Mouse (Mus musculus): ENCODE data around the gene Rufy1. TPM values are rescaled to one million over a fixed set of nuclear protein-coding genes. Genes with fewer than 3 reads are reported as not detected.

Rufy1 gene
- polyA plus RNA-seq, 1 experiment = 9.6 TPM

DNA sequence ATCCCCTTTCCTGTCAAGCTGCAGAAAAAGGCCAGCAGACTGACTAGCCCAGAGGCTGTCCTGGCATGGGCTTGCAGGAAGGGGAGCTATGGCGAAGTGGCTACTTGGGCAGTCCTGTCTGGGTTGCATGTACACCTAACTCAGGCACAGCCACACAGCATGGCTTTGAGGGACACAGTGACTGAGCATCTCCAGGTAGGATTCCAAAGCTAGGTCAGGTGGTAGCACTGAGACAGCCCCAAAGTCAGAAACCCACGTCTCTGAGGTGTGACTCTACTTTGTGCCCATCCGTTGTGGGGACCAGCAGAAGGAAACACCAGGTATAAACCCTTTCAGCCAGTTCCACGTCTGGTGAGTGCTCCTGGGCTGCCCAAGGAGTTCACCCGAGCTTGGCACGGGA lies 37.6 kb downstream of the Rufy1 start:
- no peak overlapping the region for H3K27ac ChIP-seq (ENCODE audit: insufficient read depth, low read length)
- no peaks in the 10 kb centered on the region for H3K27me3 ChIP-seq (ENCODE audit: control insufficient read depth, insufficient read depth, low read length)
- no peak overlapping the region for H3K4me3 ChIP-seq (ENCODE audit: extremely low read depth, insufficient read depth, insufficient read length)
- WGBS = 91% methylated on average over 6 of the region's 6 CpGs
- H3K4me1 ChIP-seq (ENCODE audit: control insufficient read depth, insufficient read depth, insufficient read length) = no peaks in the 10 kb centered on the region
- DNase-seq (ENCODE audit: low read depth in 1 of 2, low spot score in 2 of 2) = no peak
- H3K36me3 ChIP-seq (ENCODE audit: control insufficient read depth, insufficient read depth, low read length) = peaks cover 13% of the 10 kb centered on the region
- TF ChIP-seq POLR2A (IDR thresholded peaks at IDR 0.05; ENCODE audit: low read depth, low read length) (no peak), CTCF (IDR thresholded peaks at IDR 0.05; ENCODE audit: extremely low read depth, insufficient read depth, insufficient read length, insufficient replicate concordance) (no peak)

DNA sequence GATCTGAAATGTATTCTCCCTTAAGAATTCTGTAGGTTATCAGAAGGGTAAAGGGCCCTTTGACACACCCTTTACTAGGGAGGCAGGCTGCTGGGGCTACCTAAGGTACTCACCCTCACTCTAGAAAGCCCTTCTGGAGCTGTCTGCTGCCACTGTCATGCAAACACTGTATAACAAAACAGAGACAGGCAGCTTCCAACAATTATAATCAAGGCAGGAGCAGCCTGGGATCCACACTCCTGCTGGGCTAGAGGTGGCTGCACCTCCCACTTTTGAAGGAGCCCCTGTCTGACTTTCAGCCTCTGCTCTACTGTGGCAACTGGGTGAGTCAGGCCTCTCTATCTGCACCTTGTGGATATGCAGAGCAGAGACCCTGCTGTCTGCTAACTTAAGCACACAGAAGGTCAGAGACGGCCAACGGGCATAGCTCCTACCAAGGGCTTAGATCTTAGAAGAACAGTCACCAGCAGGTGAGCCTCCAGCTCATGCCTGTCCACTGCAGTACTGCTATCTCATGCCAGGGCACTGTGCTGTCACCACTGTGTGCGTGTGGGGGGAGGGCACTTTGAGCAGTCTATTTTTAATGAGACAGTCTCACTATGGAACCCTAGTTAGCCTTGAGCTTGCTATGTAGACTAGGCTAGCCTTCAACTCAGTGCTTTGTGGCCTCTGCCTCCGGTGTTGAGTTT lies 39.5 kb downstream of the Rufy1 start:
- TF ChIP-seq POLR2A (IDR thresholded peaks at IDR 0.05; ENCODE audit: low read depth, low read length) (no peak), CTCF (IDR thresholded peaks at IDR 0.05; ENCODE audit: extremely low read depth, insufficient read depth, insufficient read length, insufficient replicate concordance) (no peak)

DNA sequence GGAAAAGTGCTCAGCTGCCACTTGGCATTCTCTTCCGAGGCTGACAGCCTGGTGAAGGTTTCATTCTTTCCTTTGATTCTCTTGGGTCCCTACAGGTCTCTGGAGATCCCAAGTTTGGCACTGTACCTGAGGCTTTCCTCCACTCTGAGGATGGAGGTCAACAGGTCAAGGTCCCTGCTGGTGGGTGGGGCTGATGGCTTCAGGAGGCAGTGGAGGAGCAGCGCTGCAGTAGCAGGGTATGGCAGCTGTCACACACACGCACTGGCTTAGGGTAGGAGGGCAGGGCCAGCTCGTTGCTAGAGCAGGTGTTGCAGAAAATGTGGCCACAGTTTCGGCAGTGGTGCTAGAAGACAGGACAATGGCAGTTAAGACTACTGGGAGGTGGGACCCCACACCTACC lies 41.3 kb downstream of the Rufy1 start:
- TF ChIP-seq CTCF (IDR thresholded peaks at IDR 0.05; ENCODE audit: extremely low read depth, insufficient read depth, insufficient read length, insufficient replicate concordance) (no peak), POLR2A (IDR thresholded peaks at IDR 0.05; ENCODE audit: low read depth, low read length) (no peak)
- Histone ChIP-seq H3K4me3 (ENCODE audit: extremely low read depth, insufficient read depth, insufficient read length) (no peak overlapping the region), H3K4me1 (ENCODE audit: control insufficient read depth, insufficient read depth, insufficient read length) (no peaks in the 10 kb centered on the region), H3K27me3 (ENCODE audit: control insufficient read depth, insufficient read depth, low read length) (no peaks in the 10 kb centered on the region), H3K36me3 (ENCODE audit: control insufficient read depth, insufficient read depth, low read length) (peaks cover 24% of the 10 kb centered on the region), H3K27ac (ENCODE audit: insufficient read depth, low read length) (no peak overlapping the region)
- WGBS = 78% methylated on average over 5 of the region's 5 CpGs
- DNase-seq (ENCODE audit: low read depth in 1 of 2, low spot score in 2 of 2) = no peak

More for the DNA sequence above, 39.5 kb downstream of the Rufy1 start:
- Histone ChIP-seq H3K27me3 (ENCODE audit: control insufficient read depth, insufficient read depth, low read length) (no peaks in the 10 kb centered on the region), H3K4me1 (ENCODE audit: control insufficient read depth, insufficient read depth, insufficient read length) (no peaks in the 10 kb centered on the region), H3K4me3 (ENCODE audit: extremely low read depth, insufficient read depth, insufficient read length) (no peak overlapping the region), H3K27ac (ENCODE audit: insufficient read depth, low read length) (no peak overlapping the region), H3K36me3 (ENCODE audit: control insufficient read depth, insufficient read depth, low read length) (peaks cover 17% of the 10 kb centered on the region)
- no peak for DNase-seq (ENCODE audit: low read depth in 1 of 2, low spot score in 2 of 2)
- 83% methylated on average over 4 of the region's 4 CpGs for WGBS

DNA sequence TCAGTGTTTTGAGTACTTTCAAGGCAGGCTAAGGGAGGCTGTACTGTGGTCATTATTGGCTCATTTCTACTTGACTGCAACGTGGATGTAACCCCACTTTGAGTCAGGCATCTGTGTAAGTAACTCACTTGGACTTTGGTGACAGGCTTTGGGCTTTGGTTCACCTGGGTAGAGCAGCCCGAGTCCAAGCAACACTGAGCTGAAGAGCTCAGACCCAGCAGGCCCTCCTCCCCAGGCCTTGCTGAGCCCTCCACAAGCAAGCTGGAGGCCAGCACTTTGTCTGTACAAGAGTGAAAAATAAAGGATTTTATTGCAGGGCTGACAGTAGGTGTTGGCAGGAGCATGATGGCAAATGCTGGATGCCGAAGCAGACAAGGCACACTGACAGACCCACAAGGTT lies 41.9 kb downstream of the Rufy1 start:
- DNase-seq (ENCODE audit: low read depth in 1 of 2, low spot score in 2 of 2) = no peak
- 77% methylated on average over 3 of the region's 3 CpGs for WGBS
- Histone ChIP-seq H3K4me1 (ENCODE audit: control insufficient read depth, insufficient read depth, insufficient read length) (no peaks in the 10 kb centered on the region), H3K36me3 (ENCODE audit: control insufficient read depth, insufficient read depth, low read length) (peaks cover 27% of the 10 kb centered on the region), H3K27me3 (ENCODE audit: control insufficient read depth, insufficient read depth, low read length) (no peaks in the 10 kb centered on the region), H3K4me3 (ENCODE audit: extremely low read depth, insufficient read depth, insufficient read length) (no peak overlapping the region), H3K27ac (ENCODE audit: insufficient read depth, low read length) (no peak overlapping the region)
- TF ChIP-seq CTCF (IDR thresholded peaks at IDR 0.05; ENCODE audit: extremely low read depth, insufficient read depth, insufficient read length, insufficient replicate concordance) (no peak), POLR2A (IDR thresholded peaks at IDR 0.05; ENCODE audit: low read depth, low read length) (no peak)

DNA sequence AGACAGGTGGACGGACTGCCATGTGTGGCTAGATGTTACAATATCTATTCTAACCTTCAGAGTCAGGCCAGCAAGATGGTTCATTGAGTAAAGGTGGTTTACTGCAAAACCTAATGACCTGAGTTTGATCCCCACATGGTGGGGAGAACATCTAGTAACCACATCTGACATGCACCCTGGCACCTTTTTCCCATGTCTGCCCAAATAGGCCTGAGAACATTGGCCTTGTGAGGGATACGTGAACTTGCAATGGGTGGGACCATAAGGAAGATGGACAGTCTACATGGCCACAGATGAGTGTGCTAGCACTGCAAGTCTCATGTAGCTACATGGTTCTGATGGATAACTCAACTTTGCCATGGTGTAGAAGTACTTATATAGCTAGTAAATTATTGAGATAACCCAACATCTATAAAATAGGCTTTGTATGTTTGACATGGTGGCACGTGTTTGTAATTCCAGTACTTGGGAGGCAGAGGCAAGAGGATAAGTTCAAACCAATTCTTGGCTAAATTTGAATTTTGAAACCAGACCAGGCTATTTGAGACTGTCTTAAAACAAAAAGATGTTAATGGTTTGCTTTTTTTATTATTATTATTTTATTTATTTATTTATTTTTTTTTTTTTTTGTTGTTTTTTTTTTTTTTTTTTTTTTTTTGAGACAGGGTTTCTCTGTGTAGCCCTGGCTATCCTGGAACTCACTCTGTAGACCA lies 42.6 kb downstream of the Rufy1 start:
- no peak for DNase-seq (ENCODE audit: low read depth in 1 of 2, low spot score in 2 of 2)
- H3K27me3 ChIP-seq (ENCODE audit: control insufficient read depth, insufficient read depth, low read length) = no peaks in the 10 kb centered on the region
- no peaks in the 10 kb centered on the region for H3K4me1 ChIP-seq (ENCODE audit: control insufficient read depth, insufficient read depth, insufficient read length)
- WGBS = 93% methylated on average over 3 of the region's 3 CpGs
- no peak overlapping the region for H3K4me3 ChIP-seq (ENCODE audit: extremely low read depth, insufficient read depth, insufficient read length)
- peaks cover 29% of the 10 kb centered on the region for H3K36me3 ChIP-seq (ENCODE audit: control insufficient read depth, insufficient read depth, low read length)
- H3K27ac ChIP-seq (ENCODE audit: insufficient read depth, low read length) = no peak overlapping the region
- TF ChIP-seq CTCF (IDR thresholded peaks at IDR 0.05; ENCODE audit: extremely low read depth, insufficient read depth, insufficient read length, insufficient replicate concordance) (no peak), POLR2A (IDR thresholded peaks at IDR 0.05; ENCODE audit: low read depth, low read length) (no peak)

DNA sequence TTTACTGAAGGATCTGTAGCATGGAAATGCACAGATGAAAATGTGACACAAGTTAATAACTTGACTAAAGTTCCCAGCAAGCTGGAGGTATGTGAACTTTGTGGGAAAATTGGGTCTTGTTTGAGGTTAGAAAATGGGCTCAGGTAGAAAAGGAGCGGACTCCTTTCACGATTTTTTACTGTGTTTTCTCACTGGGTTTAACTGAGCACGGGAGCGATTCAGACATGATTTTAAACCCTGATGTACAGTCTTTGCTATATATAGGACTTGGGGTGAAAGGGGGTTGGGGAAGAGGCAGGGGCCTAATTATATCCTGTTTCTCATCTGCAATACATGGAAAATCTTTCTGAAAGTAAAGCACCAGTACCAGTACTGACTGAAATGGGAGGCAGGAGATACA lies 43.2 kb downstream of the Rufy1 start:
- H3K27me3 ChIP-seq (ENCODE audit: control insufficient read depth, insufficient read depth, low read length) = no peaks in the 10 kb centered on the region
- no peak overlapping the region for H3K4me3 ChIP-seq (ENCODE audit: extremely low read depth, insufficient read depth, insufficient read length)
- WGBS = 86% methylated on average over 4 of the region's 4 CpGs
- H3K4me1 ChIP-seq (ENCODE audit: control insufficient read depth, insufficient read depth, insufficient read length) = no peaks in the 10 kb centered on the region
- no peak overlapping the region for H3K27ac ChIP-seq (ENCODE audit: insufficient read depth, low read length)
- peaks cover 34% of the 10 kb centered on the region for H3K36me3 ChIP-seq (ENCODE audit: control insufficient read depth, insufficient read depth, low read length)
- DNase-seq (ENCODE audit: low read depth in 1 of 2, low spot score in 2 of 2) = no peak
- TF ChIP-seq POLR2A (IDR thresholded peaks at IDR 0.05; ENCODE audit: low read depth, low read length) (no peak), CTCF (IDR thresholded peaks at IDR 0.05; ENCODE audit: extremely low read depth, insufficient read depth, insufficient read length, insufficient replicate concordance) (no peak)

DNA sequence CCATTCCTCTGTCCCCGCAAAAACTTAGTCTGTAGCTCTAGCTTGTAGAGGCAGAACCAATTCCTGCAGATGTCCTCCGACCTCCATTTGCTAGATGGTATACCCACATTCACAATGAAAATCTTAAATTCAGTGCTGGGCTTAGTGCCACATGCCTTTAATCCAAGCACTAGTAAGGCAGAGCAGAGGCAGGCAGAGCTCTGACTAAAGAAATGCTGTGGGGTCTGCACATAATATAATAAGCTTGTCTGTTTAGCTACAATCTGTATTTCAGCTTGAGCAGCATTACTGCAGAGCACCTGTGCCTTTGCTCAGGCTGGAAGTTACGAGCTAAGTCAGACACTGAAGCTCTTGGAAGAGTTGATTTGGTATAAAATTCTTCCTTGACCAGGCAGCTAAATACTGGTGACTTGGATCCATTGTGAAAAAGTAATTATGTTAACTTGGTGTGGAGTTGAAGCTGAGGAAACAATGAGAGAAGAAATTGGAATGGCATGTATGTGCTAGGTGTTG lies 43.7 kb downstream of the Rufy1 start:
- no peak overlapping the region for H3K4me3 ChIP-seq (ENCODE audit: extremely low read depth, insufficient read depth, insufficient read length)
- no peak for DNase-seq (ENCODE audit: low read depth in 1 of 2, low spot score in 2 of 2)
- no peaks in the 10 kb centered on the region for H3K27me3 ChIP-seq (ENCODE audit: control insufficient read depth, insufficient read depth, low read length)
- WGBS = 93% methylated on average over 3 of the region's 3 CpGs
- TF ChIP-seq POLR2A (IDR thresholded peaks at IDR 0.05; ENCODE audit: low read depth, low read length) (no peak), CTCF (IDR thresholded peaks at IDR 0.05; ENCODE audit: extremely low read depth, insufficient read depth, insufficient read length, insufficient replicate concordance) (no peak)
- H3K4me1 ChIP-seq (ENCODE audit: control insufficient read depth, insufficient read depth, insufficient read length) = no peaks in the 10 kb centered on the region
- no peak overlapping the region for H3K27ac ChIP-seq (ENCODE audit: insufficient read depth, low read length)
- peaks cover 37% of the 10 kb centered on the region for H3K36me3 ChIP-seq (ENCODE audit: control insufficient read depth, insufficient read depth, low read length)
